Mouse (Mus musculus): Measurements from ENCODE around the gene Aldh3b1.

The Aldh3b1 gene

GRCm38 (mm10) chr19:3875045-3875444 lies 54.6 kb downstream of the Aldh3b1 start:
- DNase-seq (ENCODE audit: low read depth), result no peak

- DNase-seq (ENCODE audit: low read depth), result peak; percentile 34
These were observed 57.2 kb downstream of the Aldh3b1 start for GRCm38 (mm10) chr19:3872373-3872772.

GRCm38 (mm10) chr19:3871468-3871867 lies 58.1 kb downstream of the Aldh3b1 start:
- DNase-seq (ENCODE audit: low read depth), result no peak

- peak; percentile 58 for DNase-seq (ENCODE audit: low read depth)
These were observed 61.3 kb downstream of the Aldh3b1 start for GRCm38 (mm10) chr19:3868290-3868689.

- no peak for DNase-seq (ENCODE audit: low read depth)
These were observed 64.6 kb downstream of the Aldh3b1 start for GRCm38 (mm10) chr19:3864960-3865359.

Data from NIH3T3 (cell line).